Mouse (Mus musculus) lung, embryonic 14.5 days (tissue): ENCODE data around the gene N4bp2. TPM values are rescaled to one million over a fixed set of nuclear protein-coding genes. Genes with fewer than 3 reads are reported as not detected.
A peak's percentile ranks its signal among the peaks of the same experiment; 100 is the strongest.

Source experiments
- ATAC-seq: fragments of 200-750 bp; cut with Nextera tagmentation; 2 replicates; pipeline ENCODE4 v1.8.0; 2017; ENCODE audit warnings: mild to moderate bottlenecking, moderate TSS enrichment, moderate library complexity; ENCODE audit not compliant: insufficient read depth
- DNase-seq: peaks from one replicate; pipeline ENCODE4 v3.0.0-alpha.2; 2015
- H3K27ac ChIP-seq: fragments of 300-500 bp; sonication (generic); 2 replicates; pipeline ENCODE4 v1.5.1; 2014; ENCODE audit warnings: low read depth, mild to moderate bottlenecking, moderate library complexity
- H3K27me3 ChIP-seq: fragments of 300-500 bp; sonication (generic); 2 replicates; pipeline ENCODE4 v1.6.1; 2014; ENCODE audit warnings: low read length, control low read depth; ENCODE audit not compliant: insufficient read depth
- H3K36me3 ChIP-seq: fragments of 300-500 bp; sonication (generic); 2 replicates; pipeline ENCODE4 v1.6.1; 2014; ENCODE audit warnings: control low read depth; ENCODE audit not compliant: insufficient read depth
- H3K4me1 ChIP-seq: fragments of 300-500 bp; sonication (generic); 2 replicates; pipeline ENCODE4 v1.6.1; 2014; ENCODE audit warnings: antibody characterized with exemption, control low read depth; ENCODE audit not compliant: insufficient read depth
- H3K4me2 ChIP-seq: fragments of 300-500 bp; sonication (generic); 2 replicates; pipeline ENCODE4 v1.6.1; 2014; ENCODE audit warnings: mild to moderate bottlenecking
- H3K4me3 ChIP-seq: fragments of 300-500 bp; sonication (generic); 2 replicates; pipeline ENCODE4 v1.5.1; 2014; ENCODE audit warnings: low read depth, low read length
- H3K9ac ChIP-seq: fragments of 300-500 bp; sonication (generic); 2 replicates; pipeline ENCODE4 v1.6.1; 2014
- H3K9me3 ChIP-seq: fragments of 300-500 bp; sonication (generic); 2 replicates; pipeline ENCODE4 v1.6.1; 2016; ENCODE audit warnings: low read depth, low read length, control low read depth
- CTCF ChIP-seq: IDR thresholded peaks from 2 replicates; pipeline ENCODE4 v1.5.1; 2016; ENCODE audit warnings: antibody characterized with exemption, low read depth
- WGBS: fragments of 180-500 bp; shearing (Covaris S2); extraction: QIAGEN DNeasy Blood & Tissue Kit; methylation state at CpG from one replicate; pipeline ENCODE4 v1.1.7; 2014; 5-methylcytosine and 5-hydroxymethylcytosine counted together
- polyA plus RNA-seq: library from polyadenylated mRNA; unstranded; fragments of >200 nt; fragmentation: Nextera tagmentation; extraction: Ambion mirVana; gene quantifications from 2 replicates; pipeline ENCODE4 v1.2.1, GENCODE M21; 2014

The N4bp2 gene
- polyA plus RNA-seq, 1 experiment from 2014 or later, result 33.2 TPM

DNA sequence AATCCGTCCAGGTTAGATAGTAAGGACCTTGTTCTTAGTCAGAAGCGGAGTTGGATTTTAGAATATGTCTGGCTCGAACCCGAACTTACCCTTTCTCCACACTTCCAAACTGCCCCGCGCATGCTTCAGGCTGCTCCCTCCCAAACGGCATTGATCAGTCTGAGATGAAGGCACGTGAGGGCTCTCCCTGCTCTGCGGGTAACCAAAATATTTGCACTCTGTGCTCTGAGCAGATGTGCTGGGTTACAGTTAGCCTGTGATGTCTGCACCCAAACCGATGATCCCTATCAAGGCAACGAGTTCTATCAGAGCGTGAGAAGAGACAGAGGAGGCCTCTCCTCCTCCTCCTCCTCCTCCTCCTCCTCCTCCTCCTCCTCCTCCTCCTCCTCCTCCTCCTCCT is 94.6 kb downstream of the N4bp2 start:
- ATAC-seq (no peak), DNase-seq (no peak)
- H3K4me3 ChIP-seq, result no peak overlapping the region
- WGBS, result 57% methylated on average over 12 of the region's 12 CpGs
- H3K9me3 ChIP-seq, result no peaks in the 10 kb centered on the region
- no peak overlapping the region for H3K4me2 ChIP-seq
- no peak for TF ChIP-seq CTCF
- no peaks in the 10 kb centered on the region for H3K27me3 ChIP-seq
- no peaks in the 10 kb centered on the region; the same call in 1 of the 2 replicates for H3K4me1 ChIP-seq
- no peaks in the 10 kb centered on the region for H3K36me3 ChIP-seq
- H3K9ac ChIP-seq, result no peak overlapping the region
- H3K27ac ChIP-seq, result no peak overlapping the region

DNA sequence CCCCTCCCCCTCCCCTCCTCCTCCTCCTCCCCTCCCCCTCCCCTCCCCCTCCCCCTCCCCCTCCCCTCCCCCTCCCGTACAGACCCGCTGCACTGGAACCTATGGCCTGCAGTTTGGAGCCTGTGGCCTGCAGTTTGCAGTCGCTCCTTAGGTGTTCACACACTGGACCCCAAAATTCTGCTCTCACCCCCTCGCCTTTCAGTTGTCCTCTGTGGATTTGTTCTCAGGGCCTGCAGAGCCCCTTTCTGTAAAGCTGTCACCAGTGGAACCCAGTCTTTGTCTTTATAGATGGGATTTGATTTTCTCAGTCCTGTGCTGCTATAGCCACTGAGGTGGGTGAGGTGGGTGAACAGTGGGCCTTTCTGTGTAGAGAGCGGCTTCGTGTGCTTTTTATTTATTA is 95.0 kb downstream of the N4bp2 start:
- no peak overlapping the region for H3K27ac ChIP-seq
- no peak for TF ChIP-seq CTCF
- H3K27me3 ChIP-seq, result no peaks in the 10 kb centered on the region
- ATAC-seq (no peak), DNase-seq (no peak)
- H3K36me3 ChIP-seq, result no peaks in the 10 kb centered on the region
- no peaks in the 10 kb centered on the region; the same call in 1 of the 2 replicates for H3K4me1 ChIP-seq
- no peak overlapping the region for H3K4me3 ChIP-seq
- WGBS, result 79% methylated on average over 3 of the region's 6 CpGs
- H3K9ac ChIP-seq, result no peak overlapping the region
- no peaks in the 10 kb centered on the region for H3K9me3 ChIP-seq
- H3K4me2 ChIP-seq, result no peak overlapping the region

DNA sequence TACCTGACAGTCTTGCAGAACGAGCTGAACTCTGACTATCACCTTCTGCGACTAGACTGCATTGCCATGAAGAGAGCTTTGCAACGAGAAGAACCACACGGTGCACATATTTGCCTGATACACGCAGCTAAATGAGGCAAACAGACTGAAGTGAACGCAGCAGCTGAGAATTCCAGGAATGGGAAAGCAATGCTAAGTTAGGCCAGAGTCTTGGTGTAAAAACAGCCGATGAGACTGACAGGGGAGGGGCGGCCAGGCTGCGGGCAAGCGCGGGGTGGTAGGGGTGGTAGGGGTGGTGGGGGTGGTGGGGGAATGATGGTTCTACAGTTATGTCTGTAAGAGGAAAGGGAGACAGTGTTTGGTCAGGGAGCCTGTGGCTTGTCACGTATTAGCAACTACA is 95.6 kb downstream of the N4bp2 start:
- no peak for TF ChIP-seq CTCF
- DNase-seq, result peak; percentile 65
- no peaks in the 10 kb centered on the region for H3K27me3 ChIP-seq
- H3K27ac ChIP-seq, result peak overlapping the region; percentile 24; the same call in 1 of the 2 replicates
- no peak overlapping the region for H3K4me3 ChIP-seq
- H3K9ac ChIP-seq, result no peak overlapping the region
- no peaks in the 10 kb centered on the region; the same call in 1 of the 2 replicates for H3K4me1 ChIP-seq
- H3K36me3 ChIP-seq, result no peaks in the 10 kb centered on the region
- no peaks in the 10 kb centered on the region for H3K9me3 ChIP-seq
- 24% methylated on average over 12 of the region's 12 CpGs for WGBS
- ATAC-seq, result peak; percentile 63
- no peak overlapping the region; the same call in 1 of the 2 replicates for H3K4me2 ChIP-seq

DNA sequence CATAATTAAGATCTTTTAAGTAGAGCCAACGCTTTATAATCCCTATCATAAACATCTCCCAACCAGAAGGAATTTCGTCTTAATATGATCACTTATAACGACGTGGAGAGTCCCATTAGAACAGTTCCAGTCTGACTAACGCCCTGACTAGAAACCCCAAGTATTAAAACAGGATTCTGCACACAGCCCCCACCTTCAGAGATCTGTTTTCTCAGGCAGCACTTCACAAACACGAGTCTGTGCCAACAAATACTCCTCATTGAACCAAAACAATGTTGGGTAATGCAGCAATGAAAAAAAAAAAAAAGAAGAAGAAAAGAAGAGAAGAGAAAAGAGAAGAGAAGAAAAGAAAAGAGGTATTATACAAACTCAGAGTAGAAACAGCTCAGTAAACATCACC is 96.1 kb downstream of the N4bp2 start:
- no peak for ATAC-seq
- WGBS, result 29% methylated on average over 6 of the region's 6 CpGs
- TF ChIP-seq CTCF, result no peak

DNA sequence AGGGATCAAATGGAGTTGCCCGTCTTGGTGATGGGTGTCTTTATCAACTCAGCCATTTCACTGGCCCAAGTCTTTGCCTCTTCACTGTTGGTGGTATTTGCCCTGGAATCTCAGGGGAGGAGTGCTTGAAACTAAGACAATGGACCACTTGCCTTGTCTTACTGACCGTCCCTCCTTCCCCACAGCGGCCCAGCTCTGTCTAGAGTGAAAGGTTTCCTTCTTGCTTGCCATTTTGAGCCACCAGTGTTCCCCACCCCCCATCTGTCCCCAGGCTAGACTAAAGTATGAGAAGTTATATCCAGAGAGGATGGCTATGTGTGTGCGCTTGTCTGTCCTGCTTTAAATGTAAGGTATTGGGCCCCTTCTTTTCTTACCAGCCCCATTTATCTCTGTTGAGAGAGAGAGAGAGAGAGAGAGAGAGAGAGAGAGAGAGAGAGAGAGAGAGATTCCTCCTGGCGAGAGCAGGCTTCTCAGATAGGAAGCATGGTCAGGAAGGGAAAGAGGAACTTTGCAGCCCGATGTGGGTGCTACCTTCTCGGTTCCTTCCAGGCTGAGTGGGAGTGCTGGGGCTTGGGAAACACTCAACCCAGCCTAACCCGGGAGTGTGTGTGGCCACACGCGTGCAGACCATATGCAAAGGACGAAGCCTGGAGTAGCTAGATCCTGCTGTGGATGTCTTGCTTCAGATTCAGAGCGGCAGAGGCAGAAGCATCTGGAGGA is 97.1 kb downstream of the N4bp2 start:
- TF ChIP-seq CTCF, result no peak
- Histone ChIP-seq H3K27ac (no peak overlapping the region), H3K4me2 (no peak overlapping the region), H3K9ac (no peak overlapping the region), H3K4me3 (no peak overlapping the region), H3K4me1 (no peaks in the 10 kb centered on the region; the same call in 1 of the 2 replicates), H3K36me3 (no peaks in the 10 kb centered on the region), H3K9me3 (no peaks in the 10 kb centered on the region), H3K27me3 (no peaks in the 10 kb centered on the region)
- WGBS, result 79% methylated on average over 12 of the region's 12 CpGs
- no peak for ATAC-seq
- DNase-seq, result no peak

More for the DNA sequence above, 96.1 kb downstream of the N4bp2 start:
- no peaks in the 10 kb centered on the region for H3K9me3 ChIP-seq
- no peaks in the 10 kb centered on the region for H3K36me3 ChIP-seq
- no peak overlapping the region for H3K4me3 ChIP-seq
- DNase-seq, result no peak
- H3K9ac ChIP-seq, result no peak overlapping the region
- H3K27ac ChIP-seq, result no peak overlapping the region
- H3K27me3 ChIP-seq, result no peaks in the 10 kb centered on the region
- no peak overlapping the region for H3K4me2 ChIP-seq
- no peaks in the 10 kb centered on the region; the same call in 1 of the 2 replicates for H3K4me1 ChIP-seq

DNA sequence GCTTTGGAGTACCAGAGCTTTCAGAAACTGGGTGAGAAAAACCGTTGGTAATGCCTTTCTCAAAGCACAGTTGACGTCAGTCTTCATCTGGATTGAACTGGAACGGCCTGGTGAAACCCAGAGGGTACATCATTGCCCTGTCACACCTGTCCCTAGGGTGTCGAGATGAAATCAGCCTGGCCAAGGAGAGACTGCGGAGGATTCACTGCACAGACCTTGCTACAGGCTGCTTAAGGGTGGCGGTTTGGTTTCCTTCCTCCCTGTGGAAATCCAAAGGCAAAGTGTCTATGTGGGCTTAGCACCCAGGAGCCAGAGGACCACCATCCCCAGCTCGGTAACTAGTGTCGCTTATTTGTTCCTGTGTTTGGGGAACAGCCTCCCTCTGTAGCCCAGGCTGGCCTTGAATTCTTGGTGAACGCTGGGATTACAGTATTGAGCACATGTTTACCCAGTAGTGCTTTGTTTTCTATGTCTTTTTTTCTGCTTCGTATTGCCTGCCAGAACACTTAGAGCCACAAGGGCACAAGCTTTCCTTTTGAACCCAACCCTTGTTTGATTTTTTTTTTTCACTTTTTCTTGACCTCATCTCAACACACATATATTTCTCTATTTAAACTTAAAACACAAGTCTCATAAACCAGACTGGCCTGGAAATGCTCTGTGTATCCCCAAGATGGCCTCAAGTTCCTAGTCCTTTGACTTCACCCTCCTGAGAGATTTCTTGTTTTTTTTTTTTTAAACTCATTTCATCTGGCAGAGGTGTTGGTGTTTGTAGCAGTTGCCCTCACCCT is 98.0 kb downstream of the N4bp2 start, which contains the start of gene Rhoh:
Gene Rhoh (plus strand): TSS at position 60 of the 791 bp plus-strand sequence.
- Histone ChIP-seq H3K4me2 (no peak within 1 kb of the TSS), H3K4me3 (no peak within 1 kb of the TSS), H3K36me3 (no peaks in the 10 kb centered on the region), H3K4me1 (no peaks in the 10 kb centered on the region; the same call in 1 of the 2 replicates), H3K9ac (no peak within 1 kb of the TSS), H3K9me3 (no peaks in the 10 kb centered on the region), H3K27ac (no peak within 1 kb of the TSS), H3K27me3 (no peaks in the 10 kb centered on the region)
- DNase-seq (no peak), ATAC-seq (no peak)
- no peak for TF ChIP-seq CTCF
- WGBS, result 80% methylated on average over 10 of the region's 10 CpGs

DNA sequence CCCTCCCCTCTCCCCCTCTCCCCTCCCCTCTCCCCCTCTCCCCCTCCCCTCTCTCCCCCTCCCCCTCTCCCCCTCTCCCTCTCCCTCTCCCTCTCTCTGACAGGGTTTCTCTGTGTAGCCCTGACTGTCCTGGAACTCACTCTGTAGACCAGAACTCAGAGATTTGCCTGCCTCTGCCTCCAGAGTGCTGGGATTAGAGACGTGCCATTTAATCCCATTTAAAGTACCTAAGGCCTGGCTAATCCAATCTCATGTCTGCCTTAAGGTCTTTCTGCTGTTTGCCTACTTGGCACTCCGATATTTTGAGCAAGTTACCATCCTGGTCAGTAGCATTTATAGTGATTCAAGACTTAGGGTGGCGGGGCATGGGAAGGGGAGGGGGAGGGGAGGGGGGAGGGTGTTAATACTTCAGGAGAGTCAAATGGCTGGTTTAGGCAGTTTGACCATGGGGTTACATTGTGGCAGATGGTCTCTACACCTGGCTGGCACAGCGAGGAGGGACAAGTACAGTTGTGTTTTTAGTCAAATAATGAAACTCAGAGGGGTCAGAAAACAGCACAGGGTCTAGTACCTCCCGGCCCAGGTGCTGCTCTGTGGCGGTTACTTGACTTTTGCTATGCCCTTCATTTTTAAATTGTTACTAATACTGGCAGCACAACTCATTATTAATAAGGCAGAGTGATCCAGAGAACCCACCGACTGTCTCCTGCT is 99.1 kb downstream of the N4bp2 start:
- no peaks in the 10 kb centered on the region for H3K9me3 ChIP-seq
- no peaks in the 10 kb centered on the region for H3K27me3 ChIP-seq
- no peaks in the 10 kb centered on the region for H3K36me3 ChIP-seq
- H3K9ac ChIP-seq, result no peak overlapping the region
- WGBS, result 90% methylated on average over 7 of the region's 7 CpGs
- no peak overlapping the region for H3K4me3 ChIP-seq
- DNase-seq, result no peak
- H3K27ac ChIP-seq, result no peak overlapping the region
- no peak overlapping the region for H3K4me2 ChIP-seq
- no peaks in the 10 kb centered on the region; the same call in 1 of the 2 replicates for H3K4me1 ChIP-seq
- ATAC-seq, result no peak
- no peak for TF ChIP-seq CTCF
